Mouse (Mus musculus) liver, embryonic 14.5 days (tissue): ENCODE data around the gene Adh7.

Experiments
- CTCF ChIP-seq: IDR thresholded peaks from 2 replicates; pipeline ENCODE4 v1.5.1; 2016; ENCODE audit warnings: antibody characterized with exemption, low read depth, control low read depth
- EP300 ChIP-seq: IDR thresholded peaks from 2 replicates; pipeline ENCODE4 v1.6.1; 2016; ENCODE audit warnings: antibody characterized with exemption, low read depth

- no peak for TF ChIP-seq CTCF
- TF ChIP-seq EP300: no peak
These were observed 45.8 kb downstream of the Adh7 start for GRCm38 (mm10) chr3:138263154-138263930.
